Mouse (Mus musculus) CH12.LX (cell line): ENCODE results near the gene Nop2. TPM values are rescaled to one million over a fixed set of nuclear protein-coding genes. Genes with fewer than 3 reads are reported as not detected.

ENCODE experiments used
- DNase-seq: peaks from one replicate; pipeline ENCODE4 v3.0.0-alpha.2; 2013; ENCODE audit errors: extremely low read depth
- H3K27ac ChIP-seq: 2 replicates; pipeline ENCODE4 v1.5.1; 2012; ENCODE audit warnings: low read depth, mild to moderate bottlenecking, control low read depth, moderate library complexity; ENCODE audit not compliant: insufficient read depth
- H3K27me3 ChIP-seq: replicated peaks from 2 replicates; pipeline ENCODE3; 2012; ENCODE audit warnings: inconsistent platforms
- H3K36me3 ChIP-seq, 2 experiments: replicated peaks in 1 of 2; 2 replicates each; pipeline versions ENCODE3 to v1.6.1; 2012; ENCODE audit warnings: inconsistent platforms in 1 of 2, low read length in 1 of 2, mild to moderate bottlenecking in 1 of 2, mixed read lengths in 1 of 2, moderate library complexity in 1 of 2; ENCODE audit not compliant: control insufficient read depth in 1 of 2, insufficient read depth in 1 of 2
- H3K4me1 ChIP-seq, 2 experiments: 2 replicates each; pipeline ENCODE4 v1.6.1; 2012; ENCODE audit warnings: inconsistent platforms in 1 of 2, moderate library complexity in 1 of 2; ENCODE audit not compliant: insufficient read depth in 2 of 2, control insufficient read depth in 1 of 2
- H3K4me2 ChIP-seq: 2 replicates; pipeline ENCODE4 v1.6.1; 2012; ENCODE audit warnings: low read depth, mild to moderate bottlenecking, control low read depth; ENCODE audit not compliant: poor library complexity, insufficient read depth, severe bottlenecking
- H3K4me3 ChIP-seq, 3 experiments: fragments of 150-350 bp in 1 of 3; sonication (generic) in 1 of 3; replicated peaks in 1 of 3; 2 replicates each; pipeline versions ENCODE3 to v1.5.1; 2011 to 2012; ENCODE audit warnings: low read depth in 2 of 3, low read length in 2 of 3, mild to moderate bottlenecking in 2 of 3, moderate library complexity in 2 of 3, control low read depth in 1 of 3, improper control_type of control experiment in 1 of 3, inconsistent platforms in 1 of 3, mixed read lengths in 1 of 3; ENCODE audit not compliant: poor library complexity in 1 of 3
- H3K79me2 ChIP-seq: replicated peaks from 2 replicates; pipeline ENCODE4 v1.6.1; 2012; ENCODE audit warnings: mild to moderate bottlenecking, moderate library complexity; ENCODE audit not compliant: control insufficient read depth, poor library complexity, insufficient read depth, severe bottlenecking; ENCODE audit errors: extremely low read depth
- H3K9ac ChIP-seq: 2 replicates; pipeline ENCODE4 v1.6.1; 2012; ENCODE audit warnings: low read depth, mild to moderate bottlenecking, control low read depth, moderate library complexity; ENCODE audit not compliant: insufficient read depth
- H3K9me3 ChIP-seq: replicated peaks from 2 replicates; pipeline ENCODE3; 2012; ENCODE audit warnings: low read length, inconsistent platforms, mixed read lengths
- BHLHE40 ChIP-seq: IDR thresholded peaks from 2 replicates; pipeline ENCODE4 v1.6.1; 2011; ENCODE audit warnings: mild to moderate bottlenecking, low read depth, low read length, improper control_type of control experiment
- CHD2 ChIP-seq: IDR thresholded peaks from 2 replicates; pipeline ENCODE4 v1.6.1; 2011; ENCODE audit warnings: low read length, improper control_type of control experiment
- CTCF ChIP-seq, 2 experiments: IDR thresholded peaks in 1 of 2; conservative IDR thresholded peaks in 1 of 2; 2 replicates each; pipeline ENCODE4 v1.5.1; 2011 to 2012; ENCODE audit warnings: low read depth in 2 of 2, low read length in 2 of 2, improper control_type of control experiment in 1 of 2, inconsistent platforms in 1 of 2, mild to moderate bottlenecking in 1 of 2, moderate library complexity in 1 of 2
- E2F4 ChIP-seq: IDR thresholded peaks from 2 replicates; pipeline ENCODE4 v1.6.1; 2011; ENCODE audit warnings: low read depth, low read length, improper control_type of control experiment; ENCODE audit not compliant: insufficient replicate concordance
- ELF1 ChIP-seq: IDR thresholded peaks from 2 replicates; pipeline ENCODE4 v1.6.1; 2014; ENCODE audit warnings: low read depth, mild to moderate bottlenecking, inconsistent platforms, low read length, improper control_type of control experiment
- EP300 ChIP-seq: IDR thresholded peaks from 2 replicates; pipeline ENCODE4 v1.6.1; 2011; ENCODE audit warnings: low read length, improper control_type of control experiment
- HCFC1 ChIP-seq: IDR thresholded peaks from 2 replicates; pipeline ENCODE4 v1.6.1; 2012; ENCODE audit warnings: low read depth, mild to moderate bottlenecking, inconsistent platforms, low read length, improper control_type of control experiment
- JUND ChIP-seq: conservative IDR thresholded peaks from 2 replicates; pipeline ENCODE4 v1.6.1; 2011; ENCODE audit warnings: low read depth, low read length, improper control_type of control experiment
- KAT2A ChIP-seq: IDR thresholded peaks from 2 replicates; pipeline ENCODE4 v1.6.1; 2012; ENCODE audit warnings: low read length, improper control_type of control experiment, inconsistent platforms; ENCODE audit not compliant: insufficient replicate concordance
- MAFK ChIP-seq: IDR thresholded peaks from 2 replicates; pipeline ENCODE4 v1.6.1; 2011; ENCODE audit warnings: low read length, improper control_type of control experiment; ENCODE audit not compliant: insufficient replicate concordance
- MEF2A ChIP-seq: IDR thresholded peaks from 2 replicates; pipeline ENCODE4 v1.6.1; 2014; ENCODE audit warnings: low read depth, mild to moderate bottlenecking, inconsistent platforms, low read length, improper control_type of control experiment, borderline replicate concordance
- MYC ChIP-seq: IDR thresholded peaks from 2 replicates; pipeline ENCODE4 v1.6.1; 2011; ENCODE audit warnings: low read depth, mild to moderate bottlenecking, improper control_type of control experiment, low read length
- NELFE ChIP-seq: IDR thresholded peaks from 2 replicates; pipeline ENCODE4 v1.6.1; 2011; ENCODE audit warnings: low read depth, low read length, improper control_type of control experiment
- NRF1 ChIP-seq: IDR thresholded peaks from 2 replicates; pipeline ENCODE4 v1.6.1; 2014; ENCODE audit warnings: low read depth, mild to moderate bottlenecking, inconsistent platforms, low read length, improper control_type of control experiment, moderate library complexity
- POLR2A ChIP-seq: IDR thresholded peaks from 2 replicates; pipeline ENCODE4 v1.6.1; 2011; ENCODE audit warnings: low read depth, mild to moderate bottlenecking, improper control_type of control experiment, low read length
- POLR2AphosphoS2 ChIP-seq: IDR thresholded peaks from 2 replicates; pipeline ENCODE4 v1.6.1; 2011; ENCODE audit warnings: low read depth, low read length, improper control_type of control experiment
- SMC3 ChIP-seq: IDR thresholded peaks from 2 replicates; pipeline ENCODE4 v1.6.1; 2011; ENCODE audit warnings: low read depth, low read length, improper control_type of control experiment
- TBP ChIP-seq: conservative IDR thresholded peaks from 2 replicates; pipeline ENCODE4 v1.6.1; 2011; ENCODE audit warnings: low read depth, low read length, improper control_type of control experiment
- TCF12 ChIP-seq: IDR thresholded peaks from 2 replicates; pipeline ENCODE4 v1.6.1; 2014; ENCODE audit warnings: low read depth, mild to moderate bottlenecking, inconsistent platforms, low read length, improper control_type of control experiment
- USF2 ChIP-seq: conservative IDR thresholded peaks from 2 replicates; pipeline ENCODE4 v1.6.1; 2011; ENCODE audit warnings: low read depth, low read length, improper control_type of control experiment
- ZMIZ1 ChIP-seq: IDR thresholded peaks from 2 replicates; pipeline ENCODE4 v1.6.1; 2012; ENCODE audit warnings: low read depth, mild to moderate bottlenecking, inconsistent platforms, low read length, improper control_type of control experiment
- ZNF384 ChIP-seq: IDR thresholded peaks from 2 replicates; pipeline ENCODE4 v1.6.1; 2012; ENCODE audit warnings: low read depth, low read length, improper control_type of control experiment, inconsistent platforms
- dilution Hi-C: fragments of 300-500 bp; cut with MboI; formaldehyde crosslinking; loops from 2 replicates; pipeline ENCODE4 v1.14.3; 2020; ENCODE audit warnings: low sequenced_read_pairs; ENCODE audit not compliant: extremely low pct_unique_long_range_greater_than_20kb, extremely low pct_ligation_motif_present
- in situ Hi-C: fragments of 300-500 bp; cut with MboI; formaldehyde crosslinking; loops from 3 replicates; pipeline ENCODE4 v1.14.3; 2019; ENCODE audit warnings: low sequenced_read_pairs, low pct_ligation_motif_present, low pct_unique_long_range_greater_than_20kb, mixed read lengths
- polyA plus RNA-seq: library from polyadenylated mRNA; unstranded; fragments of >175 nt; gene quantifications from 2 replicates; pipeline ENCODE4 v1.2.1, GENCODE M21; 2012; ENCODE audit warnings: low read depth; ENCODE audit not compliant: insufficient read length
- total RNA-seq, 2 experiments: library from RNA; depleted of rRNA; stranded (reverse); fragments of 300-350 nt in 1 of 2; fragments of >200 nt in 1 of 2; gene quantifications; 2 replicates each; pipeline ENCODE4 v1.2.3; 2012 to 2014

Gene Nop2
- total and polyA plus RNA-seq, 3 experiments: 128 to 175 (median 154) TPM

- Histone ChIP-seq H3K79me2 (peaks cover 18% of the 10 kb centered on the region), H3K4me3 (no peak overlapping the region), H3K4me2 (no peak overlapping the region), H3K27me3 (no peaks in the 10 kb centered on the region), H3K4me1 (peaks cover 9 to 41% of the 10 kb centered on the region in 2 experiments), H3K36me3 (peaks cover 53 to 76% of the 10 kb centered on the region in 2 experiments), H3K27ac (peak overlapping the region; percentile 42; the same call in 1 of the 2 replicates), H3K9ac (no peak overlapping the region), H3K9me3 (no peaks in the 10 kb centered on the region)
- in situ Hi-C loops: no loop called here
- dilution Hi-C loops: no loop called here
- TF ChIP-seq MYC (no peak), MEF2A (no peak), EP300 (no peak), E2F4 (no peak), TCF12 (no peak), NRF1 (no peak), MAFK (no peak), POLR2AphosphoS2 (no peak)
- no peak for DNase-seq
Measured at GRCm38 (mm10) chr6:125143904-125144303, 12.2 kb downstream of the Nop2 start.

GRCm38 (mm10) chr6:125145001-125145400 lies 13.3 kb downstream of the Nop2 start, which contains the start of gene Iffo1:
Iffo1 (plus strand) TSS chr6:125145241.
- H3K79me2 ChIP-seq: peaks cover 18% of the 10 kb centered on the region
- dilution Hi-C loops: no loop called here
- H3K9ac ChIP-seq: peak within 1 kb of the TSS; percentile 66
- TF ChIP-seq SMC3: peak; percentile 16; the same call in 1 of the 2 replicates
- 0 out of 2 replicates have a peak, but pooled peaks have one; percentile 23 for TF ChIP-seq NRF1
- TF ChIP-seq TBP: peak; percentile 71; the same call in 1 of the 2 replicates
- peak; percentile 92 for TF ChIP-seq POLR2AphosphoS2
- TF ChIP-seq USF2: no peak
- TF ChIP-seq HCFC1: peak; percentile 71
- TF ChIP-seq ZMIZ1: peak; percentile 83
- peak; percentile 97 for TF ChIP-seq CHD2
- peak in 1 of 2 experiments; percentile 41; a peak in 2 of 4 replicates for TF ChIP-seq CTCF (conservative IDR thresholded peaks at IDR 0.05 in 1 of 2, IDR thresholded peaks at IDR 0.05 in 1 of 2; ENCODE audit: low read depth in 2 of 2, low read length in 2 of 2)
- 0 out of 2 replicates have a peak, but pooled peaks have one; percentile 23 for TF ChIP-seq KAT2A
- TF ChIP-seq BHLHE40: no peak
- peak; percentile 70 for TF ChIP-seq POLR2A
- TF ChIP-seq ELF1: peak; percentile 53; the same call in 1 of the 2 replicates
- peak; percentile 56; the same call in 1 of the 2 replicates for TF ChIP-seq NELFE
- TF ChIP-seq JUND: no peak
- TF ChIP-seq ZNF384: no peak
- TF ChIP-seq, all 38 proteins: peak for 12
- H3K27ac ChIP-seq: peak within 1 kb of the TSS; percentile 42; the same call in 1 of the 2 replicates
- H3K4me2 ChIP-seq: peak within 1 kb of the TSS; percentile 66
- no peaks in the 10 kb centered on the region for H3K9me3 ChIP-seq
- in situ Hi-C loops: no loop called here
- peak within 1 kb of the TSS; percentile 83 to 89 (median 87) for H3K4me3 ChIP-seq
- DNase-seq: peak; percentile 93
- H3K4me1 ChIP-seq: peaks cover 9 to 42% of the 10 kb centered on the region in 2 experiments
- no peaks in the 10 kb centered on the region for H3K27me3 ChIP-seq
- H3K36me3 ChIP-seq: peaks cover 49 to 75% of the 10 kb centered on the region in 2 experiments
